Mouse (Mus musculus): ENCODE measurements around the gene Acot4.
"Not testable (repeated sequence)": the region's sequence is repeated elsewhere in the genome, so short reads cannot be mapped to it uniquely, and the experiment has no call there.

Gene Acot4

GRCm38 (mm10) chr12:84077371-84077990, 39.3 kb downstream of the Acot4 start:
- in situ Hi-C loops (cut with MboI) = no loop called here

- in situ Hi-C loops (cut with MboI) = no loop called here
Observed at GRCm38 (mm10) chr12:84083842-84084241, 45.7 kb downstream of the Acot4 start.

GRCm38 (mm10) chr12:84084581-84084980, 46.4 kb downstream of the Acot4 start:
- in situ Hi-C loops (cut with MboI) = no loop called here

- in situ Hi-C loops (cut with MboI) = not testable (repeated sequence)
Observed at GRCm38 (mm10) chr12:84094666-84095065, 56.5 kb downstream of the Acot4 start.

Measured in mature B cell (primary cell).